Mouse (Mus musculus): ENCODE results near the gene Tomm20.
"Not testable (repeated sequence)": the region's sequence is repeated elsewhere in the genome, so short reads cannot be mapped to it uniquely, and the experiment has no call there.

The Tomm20 gene

GRCm38 (mm10) chr8:126883752-126884151 lies 61.9 kb downstream of the Tomm20 start:
- DNase-seq (ENCODE audit: low spot score): no peak

- DNase-seq (ENCODE audit: low spot score): not testable (repeated sequence)
These were observed 63.1 kb downstream of the Tomm20 start for GRCm38 (mm10) chr8:126882586-126882985.

GRCm38 (mm10) chr8:126881641-126882140 lies 64.0 kb downstream of the Tomm20 start:
- no peak for DNase-seq (ENCODE audit: low spot score)

All from left cerebral cortex, adult 11 months (tissue).